Mouse (Mus musculus) midbrain, embryonic 13.5 days (tissue): ENCODE results near the gene 2310046K23Rik. TPM values are rescaled to one million over a fixed set of nuclear protein-coding genes. Genes with fewer than 3 reads are reported as not detected.

ENCODE experiments used
- ATAC-seq: fragments of 200-750 bp; cut with Nextera tagmentation; 2 replicates; pipeline ENCODE4 v1.8.0; 2017; ENCODE audit warnings: mild to moderate bottlenecking, moderate TSS enrichment, moderate library complexity
- H3K27ac ChIP-seq: fragments of 300-500 bp; sonication (generic); 2 replicates; pipeline ENCODE4 v1.5.1; 2015; ENCODE audit warnings: inconsistent platforms, mild to moderate bottlenecking, moderate library complexity
- H3K27me3 ChIP-seq: fragments of 300-500 bp; sonication (generic); 2 replicates; pipeline ENCODE4 v1.6.1; 2015; ENCODE audit warnings: mild to moderate bottlenecking, inconsistent platforms
- H3K36me3 ChIP-seq: fragments of 300-500 bp; sonication (generic); 2 replicates; pipeline ENCODE4 v1.6.1; 2015; ENCODE audit warnings: mild to moderate bottlenecking, inconsistent platforms
- H3K4me1 ChIP-seq: fragments of 300-500 bp; sonication (generic); replicated peaks from 2 replicates; pipeline ENCODE4 v1.6.1; 2015; ENCODE audit warnings: inconsistent platforms
- H3K4me2 ChIP-seq: fragments of 300-500 bp; sonication (generic); replicated peaks from 2 replicates; pipeline ENCODE4 v1.6.1; 2015; ENCODE audit warnings: moderate library complexity, mild to moderate bottlenecking, inconsistent platforms
- H3K4me3 ChIP-seq: fragments of 300-500 bp; sonication (generic); replicated peaks from 2 replicates; pipeline ENCODE4 v1.5.1; 2015; ENCODE audit warnings: mild to moderate bottlenecking, inconsistent platforms
- H3K9ac ChIP-seq: fragments of 300-500 bp; sonication (generic); replicated peaks from 2 replicates; pipeline ENCODE4 v1.6.1; 2015; ENCODE audit warnings: mild to moderate bottlenecking, inconsistent platforms
- H3K9me3 ChIP-seq: fragments of 300-500 bp; sonication (generic); 2 replicates; pipeline ENCODE4 v1.6.1; 2016; ENCODE audit warnings: mild to moderate bottlenecking, inconsistent platforms
- WGBS: fragments of 180-500 bp; shearing (Covaris S2); methylation state at CpG from one replicate; pipeline ENCODE4 v1.1.7; 2015; 5-methylcytosine and 5-hydroxymethylcytosine counted together
- polyA plus RNA-seq: library from polyadenylated mRNA; unstranded; fragments of >200 nt; fragmentation: Nextera tagmentation; extraction: Ambion mirVana; gene quantifications from 2 replicates; pipeline ENCODE4 v1.2.1, GENCODE M21; 2015

2310046K23Rik gene
- not detected in 2 replicates for polyA plus RNA-seq

DNA sequence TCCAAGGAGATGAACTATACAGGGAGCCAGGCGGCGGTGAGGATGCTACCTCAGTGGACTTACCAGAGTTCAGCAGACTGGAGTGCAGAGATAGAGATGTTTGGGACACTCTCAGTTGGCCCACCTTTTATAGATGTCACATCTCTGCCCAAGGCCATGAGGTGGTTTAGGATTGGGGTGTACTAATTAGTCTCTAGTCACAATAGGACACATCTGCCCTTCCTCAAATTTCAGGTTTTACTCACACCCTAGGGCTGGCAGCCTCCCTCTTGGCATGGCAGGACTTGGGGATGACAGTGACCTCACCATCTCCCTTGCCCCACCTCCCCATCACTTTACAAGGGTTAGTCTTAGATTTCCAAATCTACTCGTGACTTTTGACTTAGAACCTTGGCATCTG, at the start of gene 2310046K23Rik:
2310046K23Rik (minus strand) TSS at position 101 of the 400 bp plus-strand sequence.
- no peak within 1 kb of the TSS for H3K4me2 ChIP-seq
- H3K9me3 ChIP-seq, result no peaks in the 10 kb centered on the region
- no peak within 1 kb of the TSS for H3K9ac ChIP-seq
- no peaks in the 10 kb centered on the region for H3K36me3 ChIP-seq
- H3K27me3 ChIP-seq, result no peaks in the 10 kb centered on the region
- 89% methylated on average over 3 of the region's 3 CpGs for WGBS
- H3K4me3 ChIP-seq, result no peak within 1 kb of the TSS
- no peak for ATAC-seq
- no peak within 1 kb of the TSS for H3K27ac ChIP-seq
- H3K4me1 ChIP-seq, result no peaks in the 10 kb centered on the region

DNA sequence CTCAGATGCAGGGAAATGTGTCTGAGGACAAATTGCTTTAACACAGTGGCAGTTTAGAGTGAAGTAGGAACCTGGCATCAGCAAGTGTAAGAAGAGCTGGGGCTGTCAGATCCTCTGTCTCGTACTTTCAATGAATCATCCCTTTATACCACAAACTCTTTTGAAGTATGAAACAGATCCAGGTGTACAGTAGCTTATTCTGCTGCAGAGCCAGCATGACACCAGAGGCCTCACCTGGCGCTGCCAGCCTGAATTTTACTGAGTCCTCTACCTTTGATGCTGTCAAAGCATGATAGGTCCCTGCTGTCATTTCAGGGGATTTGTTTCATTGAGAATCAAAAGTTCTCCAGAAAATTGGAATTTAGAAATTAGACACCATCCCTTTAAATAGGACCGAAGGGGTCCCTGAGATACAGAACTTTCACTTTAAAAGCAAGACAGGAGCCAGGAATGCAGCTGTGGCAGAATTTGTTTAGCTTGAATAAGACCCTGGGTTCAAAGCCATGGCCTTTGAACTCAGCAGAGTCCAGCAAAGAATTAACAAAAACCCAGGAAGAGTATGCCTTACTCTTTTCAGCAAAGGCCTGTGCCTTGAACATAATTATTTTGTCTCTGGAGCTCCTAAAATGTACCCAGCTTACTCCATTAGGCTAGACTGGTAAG, 49.0 kb upstream of the 2310046K23Rik start:
- ATAC-seq, result no peak
- Histone ChIP-seq H3K4me2 (no peak overlapping the region), H3K9ac (no peak overlapping the region), H3K4me3 (no peak overlapping the region), H3K27me3 (no peaks in the 10 kb centered on the region), H3K27ac (no peak overlapping the region), H3K4me1 (no peaks in the 10 kb centered on the region), H3K9me3 (no peaks in the 10 kb centered on the region), H3K36me3 (no peaks in the 10 kb centered on the region)
- 53% methylated on average over 3 of the region's 3 CpGs for WGBS

DNA sequence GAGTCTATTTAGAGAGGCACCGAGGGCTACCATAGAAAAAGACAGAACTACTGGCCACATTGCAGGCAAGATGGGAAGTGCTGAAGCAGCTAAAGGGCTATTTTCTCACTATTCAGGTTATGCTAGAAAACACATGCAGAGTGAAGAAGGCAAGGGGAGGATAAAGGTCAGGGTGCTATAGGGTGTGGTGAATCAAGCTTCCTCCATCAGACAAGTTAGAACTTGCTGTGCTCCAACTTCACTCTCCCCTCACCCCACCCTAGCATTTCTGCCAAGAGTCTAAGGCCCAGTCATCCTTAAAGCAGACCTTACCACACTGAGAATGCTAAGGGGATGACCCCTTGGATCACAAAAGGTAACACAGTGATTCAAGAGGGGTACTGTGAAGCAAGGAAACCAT, 45.2 kb upstream of the 2310046K23Rik start:
- ATAC-seq, result no peak
- no peak overlapping the region for H3K9ac ChIP-seq
- 67% methylated on average over 1 of the region's 1 CpGs for WGBS
- H3K27ac ChIP-seq, result no peak overlapping the region
- no peaks in the 10 kb centered on the region for H3K9me3 ChIP-seq
- H3K4me2 ChIP-seq, result no peak overlapping the region
- no peaks in the 10 kb centered on the region for H3K4me1 ChIP-seq
- no peaks in the 10 kb centered on the region for H3K36me3 ChIP-seq
- H3K27me3 ChIP-seq, result no peaks in the 10 kb centered on the region
- H3K4me3 ChIP-seq, result no peak overlapping the region

DNA sequence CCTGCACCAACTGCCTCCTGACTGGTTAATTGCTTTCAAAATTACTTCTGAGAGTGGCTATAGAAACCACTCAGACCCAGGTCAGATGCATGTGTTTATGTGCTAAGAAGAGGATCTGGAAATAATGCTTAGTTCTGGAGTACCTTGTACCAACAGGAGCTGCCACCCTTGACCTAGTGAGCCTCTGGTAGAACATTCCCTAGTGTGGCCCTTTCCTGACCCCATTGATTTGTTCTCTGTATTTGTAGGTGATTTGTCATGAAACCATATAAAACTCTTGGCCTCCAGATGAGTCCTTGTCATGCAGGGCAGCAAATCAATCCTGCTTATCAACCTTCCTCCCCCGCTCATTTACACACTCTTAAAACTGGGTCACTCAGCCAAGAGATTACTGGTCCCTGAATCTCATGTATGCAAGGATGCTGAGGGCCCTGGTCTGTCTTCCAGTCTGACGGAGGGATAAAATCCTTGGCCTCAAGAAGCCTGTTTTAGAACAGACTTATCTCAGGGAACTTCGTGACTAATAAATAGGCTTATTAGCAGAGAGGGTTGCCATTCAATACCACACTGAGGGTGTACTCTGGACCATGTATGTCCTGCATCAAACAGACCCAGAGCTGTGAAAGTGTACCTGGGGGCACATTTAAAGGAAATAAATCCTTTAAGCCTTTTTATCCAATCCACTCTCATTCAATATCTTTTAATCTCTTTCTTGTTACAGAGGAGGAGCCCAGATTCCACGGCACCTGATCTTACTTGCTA, 44.5 kb upstream of the 2310046K23Rik start:
- Histone ChIP-seq H3K4me2 (no peak overlapping the region), H3K36me3 (no peaks in the 10 kb centered on the region), H3K27ac (no peak overlapping the region), H3K27me3 (no peaks in the 10 kb centered on the region), H3K4me3 (no peak overlapping the region), H3K4me1 (no peaks in the 10 kb centered on the region), H3K9me3 (no peaks in the 10 kb centered on the region), H3K9ac (no peak overlapping the region)
- ATAC-seq, result no peak
- 49% methylated on average over 4 of the region's 4 CpGs for WGBS

DNA sequence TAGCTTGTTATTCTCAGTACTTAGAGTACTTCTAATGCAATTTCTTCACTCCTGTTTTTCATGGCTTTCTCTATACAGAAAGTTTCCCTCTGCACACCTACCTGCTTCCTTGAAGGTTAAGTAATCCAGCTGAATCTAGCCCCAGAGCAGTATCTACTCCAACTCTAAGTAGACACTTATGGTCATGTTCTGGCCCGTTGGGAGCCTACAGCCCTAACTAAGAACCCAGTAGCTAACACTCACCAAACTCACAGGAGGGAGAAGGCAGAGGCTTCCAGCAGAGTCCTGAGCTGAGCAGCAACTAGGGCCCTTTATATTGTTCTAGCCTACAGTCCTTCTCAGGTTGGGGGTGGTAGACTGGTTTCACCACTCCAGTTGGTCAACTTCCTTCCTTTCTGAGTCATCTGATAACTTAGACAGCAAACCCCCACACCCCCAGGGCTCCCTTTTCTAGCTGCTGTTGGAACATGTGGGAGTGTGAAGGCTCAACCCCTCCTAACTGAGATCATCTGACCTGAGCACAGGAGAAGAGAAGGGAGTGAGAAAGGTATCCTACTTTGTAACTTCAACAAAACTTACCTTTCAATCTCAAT, 39.2 kb upstream of the 2310046K23Rik start, which contains the start of gene Ivl:
Ivl (minus strand) TSS at position 287 of the 593 bp plus-strand sequence.
- 75% methylated on average over 1 of the region's 1 CpGs for WGBS
- H3K9ac ChIP-seq, result no peak within 1 kb of the TSS
- no peak within 1 kb of the TSS for H3K27ac ChIP-seq
- H3K4me3 ChIP-seq, result no peak within 1 kb of the TSS
- H3K36me3 ChIP-seq, result no peaks in the 10 kb centered on the region
- no peak within 1 kb of the TSS for H3K4me2 ChIP-seq
- H3K9me3 ChIP-seq, result no peaks in the 10 kb centered on the region
- H3K4me1 ChIP-seq, result no peaks in the 10 kb centered on the region
- no peak for ATAC-seq
- no peaks in the 10 kb centered on the region for H3K27me3 ChIP-seq

DNA sequence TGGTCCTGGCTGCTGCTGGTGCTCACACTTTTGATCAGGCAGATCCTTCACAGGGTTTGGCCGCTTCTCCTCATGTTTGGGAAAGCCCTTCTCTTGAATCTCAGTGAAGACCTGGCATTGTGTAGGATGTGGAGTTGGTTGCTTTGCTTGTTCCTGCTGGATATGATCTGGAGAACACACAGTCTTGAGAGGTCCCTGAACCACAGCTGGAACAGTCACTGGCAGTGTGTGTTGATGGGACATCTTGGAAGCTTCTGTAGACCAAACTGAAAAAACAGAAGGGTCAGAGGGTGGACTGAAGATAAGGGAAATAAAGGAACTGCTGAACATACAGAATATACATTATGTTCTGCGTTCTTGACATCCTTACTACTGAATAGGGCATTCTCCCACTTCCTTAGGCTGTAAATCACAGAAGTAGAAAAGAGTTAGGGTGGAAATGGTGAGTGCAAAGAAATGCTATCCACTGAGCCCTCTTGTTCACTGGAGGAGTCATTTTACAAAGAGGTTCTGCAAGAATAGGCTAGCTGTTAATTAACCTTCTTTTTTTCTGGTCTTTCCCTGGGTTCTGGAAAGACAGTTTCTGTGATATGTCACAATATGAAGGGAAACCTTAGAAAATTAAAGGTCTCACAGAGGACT, 38.3 kb upstream of the 2310046K23Rik start:
- no peaks in the 10 kb centered on the region for H3K36me3 ChIP-seq
- WGBS, result 79% methylated on average over 2 of the region's 2 CpGs
- no peak overlapping the region for H3K4me2 ChIP-seq
- H3K27ac ChIP-seq, result no peak overlapping the region
- no peaks in the 10 kb centered on the region for H3K9me3 ChIP-seq
- H3K4me1 ChIP-seq, result no peaks in the 10 kb centered on the region
- no peak for ATAC-seq
- H3K9ac ChIP-seq, result no peak overlapping the region
- no peaks in the 10 kb centered on the region for H3K27me3 ChIP-seq
- no peak overlapping the region for H3K4me3 ChIP-seq

DNA sequence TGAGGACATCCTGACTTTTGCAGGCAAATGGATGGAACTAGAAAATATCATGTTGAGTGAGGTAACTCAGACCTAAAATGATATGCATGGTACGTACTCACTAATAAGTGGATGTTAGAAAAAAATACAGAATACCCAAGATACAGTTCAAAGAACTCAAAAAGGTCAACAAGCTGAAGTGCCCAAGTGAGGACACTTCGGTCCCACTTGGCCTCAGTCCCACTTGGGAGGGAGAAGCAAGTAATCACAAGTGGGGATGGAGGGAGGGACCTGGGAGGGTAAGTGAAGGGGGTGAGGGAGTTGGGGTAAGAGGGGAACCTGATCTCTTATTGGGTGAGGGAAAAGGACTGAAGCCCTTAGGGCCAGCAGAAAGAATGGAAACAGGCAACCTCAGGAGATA, 34.4 kb upstream of the 2310046K23Rik start:
- Histone ChIP-seq H3K4me2 (no peak overlapping the region), H3K27ac (no peak overlapping the region), H3K27me3 (no peaks in the 10 kb centered on the region), H3K9me3 (no peaks in the 10 kb centered on the region), H3K4me3 (no peak overlapping the region), H3K4me1 (no peaks in the 10 kb centered on the region), H3K9ac (no peak overlapping the region), H3K36me3 (no peaks in the 10 kb centered on the region)
- ATAC-seq, result no peak
- 84% methylated on average over 2 of the region's 2 CpGs for WGBS

DNA sequence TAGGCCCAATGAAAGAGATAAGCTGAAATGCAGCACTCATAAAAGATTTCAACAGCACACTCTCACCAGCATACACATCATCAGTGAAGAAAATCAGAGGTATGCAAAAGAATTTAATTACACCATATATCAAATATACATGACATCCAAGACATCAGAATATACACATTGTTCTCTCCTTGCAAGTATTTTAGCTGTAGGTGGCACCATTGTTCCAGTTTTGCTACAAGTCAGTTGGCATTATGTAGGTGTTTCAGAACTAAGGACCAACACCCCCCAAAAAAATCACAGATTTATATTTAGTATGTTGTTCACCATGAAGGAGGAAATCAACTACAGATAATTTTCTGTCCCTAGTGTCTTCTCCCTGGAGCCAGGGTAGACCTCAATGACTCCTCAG, 31.1 kb upstream of the 2310046K23Rik start:
- no peak overlapping the region for H3K27ac ChIP-seq
- no peak overlapping the region for H3K9ac ChIP-seq
- no peak overlapping the region for H3K4me3 ChIP-seq
- no peaks in the 10 kb centered on the region for H3K27me3 ChIP-seq
- H3K9me3 ChIP-seq, result no peaks in the 10 kb centered on the region
- no peak overlapping the region for H3K4me2 ChIP-seq
- ATAC-seq, result no peak
- no peaks in the 10 kb centered on the region for H3K36me3 ChIP-seq
- no peaks in the 10 kb centered on the region for H3K4me1 ChIP-seq

DNA sequence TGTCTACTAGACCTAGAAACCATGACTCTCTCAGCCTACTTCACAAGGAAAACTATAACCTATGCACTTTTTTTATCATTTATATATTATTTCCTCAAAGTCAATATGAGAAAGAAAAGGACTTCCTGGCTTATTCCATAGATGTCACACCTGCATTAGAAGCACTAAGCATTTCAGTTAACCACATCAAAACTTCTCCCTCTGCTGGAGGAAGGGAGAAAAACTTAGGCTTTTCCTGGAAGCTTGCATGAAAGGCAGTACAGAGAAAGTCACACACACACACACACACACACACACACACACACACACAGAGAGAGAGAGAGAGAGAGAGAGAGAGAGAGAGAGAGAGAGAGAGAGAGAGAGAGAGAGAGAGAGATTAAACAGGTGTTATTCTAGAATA, 22.0 kb downstream of the 2310046K23Rik start:
- H3K4me3 ChIP-seq, result no peak overlapping the region
- H3K4me1 ChIP-seq, result no peaks in the 10 kb centered on the region
- H3K27ac ChIP-seq, result no peak overlapping the region
- H3K4me2 ChIP-seq, result no peak overlapping the region
- H3K9me3 ChIP-seq, result no peaks in the 10 kb centered on the region
- H3K27me3 ChIP-seq, result no peaks in the 10 kb centered on the region
- ATAC-seq, result no peak
- H3K9ac ChIP-seq, result no peak overlapping the region
- no peaks in the 10 kb centered on the region for H3K36me3 ChIP-seq

DNA sequence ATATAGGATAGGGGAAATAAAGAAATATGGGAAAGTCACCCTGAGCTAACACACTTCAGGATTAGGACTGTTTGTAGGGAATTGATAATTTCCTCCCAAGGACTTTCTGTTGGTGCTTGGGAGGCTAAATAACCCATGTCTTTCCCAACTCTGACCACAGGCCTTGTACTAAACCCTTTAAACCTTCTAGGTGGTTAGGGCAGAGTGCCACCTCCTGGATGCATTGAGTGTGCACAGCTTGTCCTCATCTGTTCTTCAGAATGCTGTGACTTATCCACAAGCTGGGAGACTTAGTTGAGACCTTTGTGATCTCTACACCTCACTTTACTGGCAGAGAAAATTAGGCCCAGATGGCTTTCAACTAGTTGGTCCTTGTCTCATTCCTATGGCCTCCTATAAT, 23.5 kb downstream of the 2310046K23Rik start:
- Histone ChIP-seq H3K4me3 (no peak overlapping the region), H3K4me2 (no peak overlapping the region), H3K4me1 (no peaks in the 10 kb centered on the region), H3K27ac (no peak overlapping the region), H3K9me3 (no peaks in the 10 kb centered on the region), H3K27me3 (no peaks in the 10 kb centered on the region), H3K9ac (no peak overlapping the region), H3K36me3 (no peaks in the 10 kb centered on the region)
- ATAC-seq, result no peak

DNA sequence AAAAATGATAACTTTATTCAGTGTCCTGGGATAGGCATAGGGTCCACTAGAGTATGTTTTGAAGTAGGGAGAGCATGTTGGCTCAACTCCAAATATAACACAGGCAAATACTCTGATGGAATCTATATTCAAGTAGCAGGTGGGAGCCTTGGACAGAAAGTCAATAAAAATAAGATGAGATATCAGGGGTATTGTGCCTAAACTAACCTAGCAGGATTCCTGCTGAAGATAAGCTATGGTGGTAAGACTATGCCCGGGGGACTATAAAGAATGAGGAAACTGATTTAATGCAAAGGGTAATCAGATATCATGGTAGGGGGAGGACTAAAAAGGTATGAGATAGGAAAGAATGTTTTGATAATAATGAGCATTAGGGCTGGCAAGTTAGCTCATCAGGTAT, 26.1 kb downstream of the 2310046K23Rik start:
- no peaks in the 10 kb centered on the region for H3K27me3 ChIP-seq
- no peaks in the 10 kb centered on the region for H3K4me1 ChIP-seq
- H3K36me3 ChIP-seq, result no peaks in the 10 kb centered on the region
- no peak for ATAC-seq
- 84% methylated on average over 1 of the region's 1 CpGs for WGBS
- H3K9me3 ChIP-seq, result no peaks in the 10 kb centered on the region
- no peak overlapping the region for H3K27ac ChIP-seq
- H3K4me3 ChIP-seq, result no peak overlapping the region
- no peak overlapping the region for H3K4me2 ChIP-seq
- no peak overlapping the region for H3K9ac ChIP-seq

DNA sequence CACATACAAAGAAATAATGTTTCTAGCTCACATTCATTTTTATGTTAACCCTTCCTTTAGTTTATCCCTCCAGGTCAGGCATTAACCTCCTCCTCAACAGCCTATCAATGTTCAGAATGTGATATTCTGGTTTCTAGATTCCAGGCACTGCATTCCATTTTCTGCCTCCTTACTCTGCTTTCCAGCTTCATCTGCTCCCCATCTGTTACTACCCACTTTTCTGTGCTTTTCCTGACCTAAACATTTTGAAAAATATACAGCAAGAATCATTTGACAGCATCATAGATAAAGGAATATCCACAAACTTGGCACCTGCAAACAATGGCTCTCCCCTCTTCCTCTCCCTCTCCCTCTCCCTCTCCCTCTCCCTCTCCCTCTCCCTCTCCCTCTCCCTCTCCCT, 30.8 kb downstream of the 2310046K23Rik start:
- ATAC-seq, result no peak
- H3K27ac ChIP-seq, result no peak overlapping the region
- H3K9me3 ChIP-seq, result no peaks in the 10 kb centered on the region
- no peaks in the 10 kb centered on the region for H3K36me3 ChIP-seq
- H3K4me3 ChIP-seq, result no peak overlapping the region
- H3K9ac ChIP-seq, result no peak overlapping the region
- no peak overlapping the region for H3K4me2 ChIP-seq
- H3K4me1 ChIP-seq, result no peaks in the 10 kb centered on the region
- H3K27me3 ChIP-seq, result no peaks in the 10 kb centered on the region
